Mouse (Mus musculus) liver, embryonic 13.5 days (tissue): ENCODE data around the gene Olfr1205. TPM values are rescaled to one million over a fixed set of nuclear protein-coding genes. Genes with fewer than 3 reads are reported as not detected.

Experiments used
- ATAC-seq: fragments of 200-750 bp; cut with Nextera tagmentation; 2 replicates; pipeline ENCODE4 v1.8.0; 2017; ENCODE audit warnings: low read depth, mild to moderate bottlenecking, moderate number of reproducible peaks, moderate library complexity
- DNase-seq: peaks from one replicate; pipeline ENCODE4 v3.0.0; 2022
- H3K27ac ChIP-seq: fragments of 300-500 bp; sonication (generic); 2 replicates; pipeline ENCODE4 v1.5.1; 2015; ENCODE audit warnings: moderate library complexity, mild to moderate bottlenecking, inconsistent platforms
- H3K27me3 ChIP-seq: fragments of 300-500 bp; sonication (generic); 2 replicates; pipeline ENCODE4 v1.6.1; 2015; ENCODE audit warnings: mild to moderate bottlenecking, inconsistent platforms
- H3K36me3 ChIP-seq: fragments of 300-500 bp; sonication (generic); 2 replicates; pipeline ENCODE4 v1.6.1; 2015; ENCODE audit warnings: mild to moderate bottlenecking, inconsistent platforms
- H3K4me1 ChIP-seq: fragments of 300-500 bp; sonication (generic); replicated peaks from 2 replicates; pipeline ENCODE4 v1.6.1; 2015; ENCODE audit warnings: inconsistent platforms
- H3K4me2 ChIP-seq: fragments of 300-500 bp; sonication (generic); 2 replicates; pipeline ENCODE4 v1.6.1; 2015; ENCODE audit warnings: inconsistent platforms, mild to moderate bottlenecking, moderate library complexity
- H3K4me3 ChIP-seq: fragments of 300-500 bp; sonication (generic); replicated peaks from 2 replicates; pipeline ENCODE4 v1.5.1; 2015; ENCODE audit warnings: mild to moderate bottlenecking, inconsistent platforms
- H3K9ac ChIP-seq: fragments of 300-500 bp; sonication (generic); 2 replicates; pipeline ENCODE4 v1.6.1; 2015; ENCODE audit warnings: mild to moderate bottlenecking, inconsistent platforms
- H3K9me3 ChIP-seq: fragments of 300-500 bp; sonication (generic); replicated peaks from 2 replicates; pipeline ENCODE4 v1.6.1; 2016; ENCODE audit warnings: inconsistent platforms
- WGBS: fragments of 180-500 bp; shearing (Covaris S2); methylation state at CpG from one replicate; pipeline ENCODE4 v1.1.7; 2015; ENCODE audit not compliant: insufficient replicate concordance; 5-methylcytosine and 5-hydroxymethylcytosine counted together
- polyA plus RNA-seq: library from polyadenylated mRNA; unstranded; fragments of >200 nt; fragmentation: Nextera tagmentation; extraction: Ambion mirVana; gene quantifications from 2 replicates; pipeline ENCODE4 v1.2.1, GENCODE M21; 2015

Olfr1205 gene
- polyA plus RNA-seq: not detected in 2 replicates

GRCm38 (mm10) chr2:88829437-88829836 is at the start of gene Olfr1205:
Olfr1205 (plus strand) TSS chr2:88829737.
- Histone ChIP-seq H3K4me3 (no peak within 1 kb of the TSS), H3K27ac (no peak within 1 kb of the TSS), H3K27me3 (no peaks in the 10 kb centered on the region), H3K36me3 (no peaks in the 10 kb centered on the region), H3K9me3 (no peaks in the 10 kb centered on the region), H3K9ac (no peak within 1 kb of the TSS), H3K4me2 (no peak within 1 kb of the TSS), H3K4me1 (no peaks in the 10 kb centered on the region)
- no peak for DNase-seq
- no peak for ATAC-seq
- WGBS: 69% methylated on average over 2 of the region's 2 CpGs

DNA sequence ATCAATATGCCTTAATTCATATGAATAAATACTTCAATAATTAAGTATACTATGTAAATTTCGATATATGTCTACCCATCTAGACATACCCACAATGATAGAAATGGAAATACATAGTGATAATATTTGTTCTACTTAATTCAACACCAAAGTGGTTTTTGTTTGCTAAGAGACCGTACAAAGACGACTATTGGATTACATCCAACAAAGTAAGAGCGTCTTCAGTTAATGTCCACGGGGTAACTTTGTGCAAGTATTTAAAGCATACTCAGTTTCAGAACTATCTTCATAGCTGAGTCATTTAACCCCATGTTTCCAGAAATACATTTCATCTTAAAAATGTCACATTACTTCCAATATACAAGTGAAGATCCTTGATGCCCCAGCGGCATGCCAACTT is 36.8 kb upstream of the Olfr1205 start, which contains the start of gene Olfr1201:
Gene Olfr1201, plus strand, starts transcription at position 301 of the 400 bp plus-strand sequence.
- Histone ChIP-seq H3K36me3 (no peaks in the 10 kb centered on the region), H3K9ac (no peak within 1 kb of the TSS), H3K27me3 (no peaks in the 10 kb centered on the region), H3K27ac (no peak within 1 kb of the TSS), H3K4me2 (no peak within 1 kb of the TSS), H3K4me1 (no peaks in the 10 kb centered on the region), H3K9me3 (no peaks in the 10 kb centered on the region), H3K4me3 (no peak within 1 kb of the TSS)
- ATAC-seq: no peak
- DNase-seq: no peak
- WGBS: 66% methylated on average over 6 of the region's 6 CpGs

DNA sequence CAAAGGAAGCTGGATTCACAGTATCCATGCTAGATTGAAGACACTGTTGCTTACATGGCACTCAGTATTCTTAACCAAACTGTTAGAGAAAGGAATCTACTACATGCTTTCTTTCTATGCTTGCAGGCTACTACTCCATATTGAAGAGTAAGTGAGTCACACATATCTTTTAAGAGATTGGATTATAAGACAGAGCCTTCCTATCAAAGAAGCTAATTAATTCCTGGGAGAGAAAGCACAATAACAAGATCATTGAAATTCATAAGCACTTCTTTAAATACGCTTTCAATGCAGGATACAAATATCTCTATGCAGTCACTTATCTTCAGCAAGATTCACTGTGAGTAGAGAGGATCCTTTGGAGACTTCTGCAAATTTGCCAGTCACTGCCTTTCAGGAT is 15.3 kb upstream of the Olfr1205 start, which contains the start of gene Olfr1202:
Gene Olfr1202, plus strand, starts transcription at position 301 of the 400 bp plus-strand sequence.
- ATAC-seq (no peak), DNase-seq (no peak)
- Histone ChIP-seq H3K9me3 (no peaks in the 10 kb centered on the region), H3K27me3 (no peaks in the 10 kb centered on the region), H3K36me3 (no peaks in the 10 kb centered on the region), H3K4me3 (no peak within 1 kb of the TSS), H3K4me1 (no peaks in the 10 kb centered on the region), H3K4me2 (no peak within 1 kb of the TSS), H3K27ac (no peak within 1 kb of the TSS), H3K9ac (no peak within 1 kb of the TSS)
- WGBS: 55% methylated on average over 1 of the region's 1 CpGs

DNA sequence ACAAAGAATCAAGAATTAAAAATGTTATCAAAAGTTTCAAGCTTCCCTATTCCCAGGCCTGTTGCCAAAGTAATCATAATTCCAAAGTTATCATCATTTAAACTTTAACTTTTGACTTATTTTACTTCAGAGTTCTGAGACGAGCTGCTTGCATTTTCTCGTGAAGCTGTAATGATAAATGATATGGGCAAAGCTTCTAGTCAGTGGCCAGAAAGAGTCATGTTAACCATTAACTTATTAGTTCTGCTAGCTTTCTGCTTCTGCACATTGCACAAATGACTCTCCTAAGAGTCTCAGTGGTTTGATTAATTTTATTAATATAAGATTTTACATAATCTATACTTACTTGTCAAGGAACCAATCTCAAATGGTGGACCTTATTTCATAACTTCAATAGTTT is 8.9 kb downstream of the Olfr1205 start:
- Histone ChIP-seq H3K36me3 (no peaks in the 10 kb centered on the region), H3K9ac (no peak overlapping the region), H3K9me3 (no peaks in the 10 kb centered on the region), H3K27ac (no peak overlapping the region), H3K4me3 (no peak overlapping the region), H3K4me1 (no peaks in the 10 kb centered on the region), H3K4me2 (no peak overlapping the region), H3K27me3 (no peaks in the 10 kb centered on the region)
- 67% methylated on average over 2 of the region's 2 CpGs for WGBS
- ATAC-seq: no peak
- no peak for DNase-seq

DNA sequence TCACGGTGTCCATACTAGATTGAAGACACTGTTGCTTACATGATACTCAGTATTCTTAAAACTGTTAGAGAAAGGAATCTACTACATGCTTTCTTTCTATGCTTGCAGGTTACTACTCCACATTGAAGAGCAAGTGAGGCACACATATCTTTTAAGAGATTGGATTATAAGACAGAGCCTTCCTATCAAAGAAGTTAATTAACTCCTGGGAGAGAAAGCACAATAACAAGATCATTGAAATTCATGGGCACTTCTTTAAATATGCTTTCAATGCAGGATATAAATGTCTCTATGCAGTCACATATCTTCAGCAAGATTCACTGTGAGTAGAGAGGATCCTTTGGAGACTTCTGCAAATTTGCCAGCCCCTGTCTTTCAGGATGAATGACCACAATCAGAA is 19.5 kb downstream of the Olfr1205 start, which contains the start of gene Olfr1204:
Gene Olfr1204, plus strand, starts transcription at position 301 of the 400 bp plus-strand sequence.
- no peaks in the 10 kb centered on the region for H3K27me3 ChIP-seq
- WGBS: 50% methylated on average over 1 of the region's 1 CpGs
- H3K27ac ChIP-seq: no peak within 1 kb of the TSS
- H3K9me3 ChIP-seq: no peaks in the 10 kb centered on the region
- no peaks in the 10 kb centered on the region for H3K4me1 ChIP-seq
- no peak within 1 kb of the TSS for H3K4me3 ChIP-seq
- no peaks in the 10 kb centered on the region for H3K36me3 ChIP-seq
- ATAC-seq: no peak
- H3K4me2 ChIP-seq: no peak within 1 kb of the TSS
- no peak within 1 kb of the TSS for H3K9ac ChIP-seq
- no peak for DNase-seq

- H3K9me3 ChIP-seq: no peaks in the 10 kb centered on the region
- ATAC-seq (no peak), DNase-seq (no peak)
- no peaks in the 10 kb centered on the region for H3K4me1 ChIP-seq
- H3K27me3 ChIP-seq: no peaks in the 10 kb centered on the region
- H3K4me2 ChIP-seq: no peak within 1 kb of the TSS
- no peaks in the 10 kb centered on the region for H3K36me3 ChIP-seq
- WGBS: 63% methylated on average over 2 of the region's 2 CpGs
- H3K27ac ChIP-seq: no peak within 1 kb of the TSS
- H3K4me3 ChIP-seq: no peak within 1 kb of the TSS
- no peak within 1 kb of the TSS for H3K9ac ChIP-seq
Observed at GRCm38 (mm10) chr2:88862931-88863330, 33.4 kb downstream of the Olfr1205 start, which contains the start of gene Olfr1206. Olfr1206 (plus strand) TSS chr2:88863231.

Other genes starting within 250 kb of the Olfr1205 start
- gene Olfr1189, start 243.3 kb upstream of the Olfr1205 start, polyA plus RNA-seq: not detected in 2 replicates
- not detected in 2 replicates for gene Olfr1191-ps1, start 189.2 kb upstream of the Olfr1205 start, polyA plus RNA-seq
- not detected in 2 replicates for gene Olfr1192-ps1, start 181.2 kb upstream of the Olfr1205 start, polyA plus RNA-seq
- not detected in 2 replicates for gene Olfr1193, start 154.1 kb upstream of the Olfr1205 start, polyA plus RNA-seq
- not detected in 2 replicates for gene Olfr1195, start 140.6 kb upstream of the Olfr1205 start, polyA plus RNA-seq
- not detected in 2 replicates for gene Olfr1196, start 125.1 kb upstream of the Olfr1205 start, polyA plus RNA-seq
- gene Olfr1197, start 97.4 kb upstream of the Olfr1205 start, polyA plus RNA-seq: not detected in 2 replicates
- gene Olfr1198, start 78.4 kb upstream of the Olfr1205 start, polyA plus RNA-seq: not detected in 2 replicates
- gene Olfr1199, start 69.3 kb upstream of the Olfr1205 start, polyA plus RNA-seq: not detected in 2 replicates
- not detected in 2 replicates for gene Olfr1200, start 59.2 kb upstream of the Olfr1205 start, polyA plus RNA-seq
- gene Olfr1201, start 36.7 kb upstream of the Olfr1205 start, polyA plus RNA-seq: not detected in 2 replicates
- not detected in 2 replicates for gene Olfr1202, start 15.2 kb upstream of the Olfr1205 start, polyA plus RNA-seq
- not detected in 2 replicates for gene Olfr1204, start 19.6 kb downstream of the Olfr1205 start, polyA plus RNA-seq
- gene Olfr1206, start 33.5 kb downstream of the Olfr1205 start, polyA plus RNA-seq: not detected in 2 replicates
- gene Olfr1208, start 72.6 kb downstream of the Olfr1205 start, polyA plus RNA-seq: not detected in 2 replicates
- not detected in 2 replicates for gene Olfr1209, start 85.4 kb downstream of the Olfr1205 start, polyA plus RNA-seq
- not detected in 2 replicates for gene Olfr1211, start 108.4 kb downstream of the Olfr1205 start, polyA plus RNA-seq
- not detected in 2 replicates for gene Olfr1212, start 124.2 kb downstream of the Olfr1205 start, polyA plus RNA-seq
- gene Gm13762, start 150.5 kb downstream of the Olfr1205 start, polyA plus RNA-seq: not detected in 2 replicates
- gene Olfr1214, start 162.9 kb downstream of the Olfr1205 start, polyA plus RNA-seq: not detected in 2 replicates
- not detected in 2 replicates for gene Olfr1215, start 177.2 kb downstream of the Olfr1205 start, polyA plus RNA-seq
- gene Olfr1216, start 188.6 kb downstream of the Olfr1205 start, polyA plus RNA-seq: not detected in 2 replicates
- not detected in 2 replicates for gene Olfr1217, start 202.3 kb downstream of the Olfr1205 start, polyA plus RNA-seq
- not detected in 2 replicates for gene Olfr1218, start 231.4 kb downstream of the Olfr1205 start, polyA plus RNA-seq